Mouse (Mus musculus) heart, embryonic 12.5 days (tissue): ENCODE data around the gene Fam43a. TPM values are rescaled to one million over a fixed set of nuclear protein-coding genes. Genes with fewer than 3 reads are reported as not detected.

Experiments
- ATAC-seq: fragments of 200-750 bp; cut with Nextera tagmentation; 2 replicates; pipeline ENCODE4 v1.8.0; 2017; ENCODE audit warnings: moderate TSS enrichment, moderate library complexity; ENCODE audit not compliant: insufficient number of reproducible peaks, low FRiP score
- H3K27ac ChIP-seq: fragments of 300-500 bp; sonication (generic); 2 replicates; pipeline ENCODE4 v1.5.1; 2016; ENCODE audit warnings: mild to moderate bottlenecking, moderate library complexity; ENCODE audit not compliant: poor library complexity, severe bottlenecking
- H3K27me3 ChIP-seq: fragments of 300-500 bp; sonication (generic); replicated peaks from 2 replicates; pipeline ENCODE4 v1.6.1; 2016; ENCODE audit warnings: mild to moderate bottlenecking, moderate library complexity
- H3K36me3 ChIP-seq: fragments of 300-500 bp; sonication (generic); 2 replicates; pipeline ENCODE4 v1.6.1; 2016; ENCODE audit warnings: mild to moderate bottlenecking, moderate library complexity
- H3K4me1 ChIP-seq: fragments of 300-500 bp; sonication (generic); replicated peaks from 2 replicates; pipeline ENCODE4 v1.6.1; 2016; ENCODE audit warnings: mild to moderate bottlenecking
- H3K4me2 ChIP-seq: fragments of 300-500 bp; sonication (generic); 2 replicates; pipeline ENCODE4 v1.6.1; 2016; ENCODE audit warnings: mild to moderate bottlenecking, moderate library complexity
- H3K4me3 ChIP-seq: fragments of 300-500 bp; sonication (generic); 2 replicates; pipeline ENCODE4 v1.5.1; 2016; ENCODE audit warnings: mild to moderate bottlenecking
- H3K9ac ChIP-seq: fragments of 300-500 bp; sonication (generic); 2 replicates; pipeline ENCODE4 v1.6.1; 2016; ENCODE audit warnings: mild to moderate bottlenecking, moderate library complexity
- H3K9me3 ChIP-seq: fragments of 300-500 bp; sonication (generic); replicated peaks from 2 replicates; pipeline ENCODE4 v1.6.1; 2016; ENCODE audit warnings: mild to moderate bottlenecking, moderate library complexity
- WGBS: fragments of 180-500 bp; shearing (Covaris S2); methylation state at CpG from one replicate; pipeline ENCODE4 v1.1.7; 2016; 5-methylcytosine and 5-hydroxymethylcytosine counted together
- polyA plus RNA-seq: library from polyadenylated mRNA; unstranded; fragments of >200 nt; fragmentation: Nextera tagmentation; extraction: Ambion mirVana; gene quantifications from 2 replicates; pipeline ENCODE4 v1.2.1, GENCODE M21; 2016

The Fam43a gene
- polyA plus RNA-seq, 1 experiment from 2014 or later = 14.5 TPM

DNA sequence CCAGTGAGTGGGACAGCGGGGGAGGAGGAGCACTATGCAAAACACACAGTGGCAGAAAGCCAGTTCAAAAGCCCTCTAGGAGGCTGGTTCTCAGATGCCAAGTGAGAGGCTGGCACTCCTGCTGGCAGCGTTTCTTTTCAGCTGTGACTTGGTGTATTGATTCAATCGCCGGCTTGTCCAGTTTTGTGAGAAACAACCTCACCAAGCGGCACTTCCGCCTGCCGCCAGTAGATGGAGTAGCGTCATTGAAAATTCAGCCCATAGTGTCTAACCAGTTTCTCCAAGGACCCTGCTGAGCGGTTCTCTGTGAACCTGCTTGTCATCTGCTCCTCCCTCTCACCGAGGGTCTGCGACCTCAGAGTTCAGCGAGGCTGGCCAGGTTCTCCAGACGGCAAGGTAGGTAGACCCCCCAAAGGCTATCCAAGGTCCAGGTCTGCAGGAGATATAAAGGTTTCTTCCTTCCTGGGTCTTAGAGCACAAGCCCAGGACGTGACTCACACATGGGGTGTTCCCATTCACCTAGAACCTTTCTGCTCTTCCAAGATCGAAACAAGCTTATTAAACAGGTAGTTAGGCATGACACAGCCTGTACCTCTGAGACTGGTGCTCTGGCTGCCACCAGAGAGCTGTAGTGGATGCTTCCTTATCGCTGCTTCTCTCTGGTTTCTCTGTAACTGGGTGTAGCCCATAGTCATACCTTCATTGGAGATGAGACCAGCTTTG is 2.4 kb upstream of the Fam43a start:
- Histone ChIP-seq H3K9ac (peak overlapping the region; percentile 59), H3K27me3 (peaks cover 11% of the 10 kb centered on the region; the same call in 1 of the 2 replicates), H3K9me3 (no peaks in the 10 kb centered on the region), H3K4me2 (peak overlapping the region; percentile 66), H3K4me3 (peak overlapping the region; percentile 28), H3K36me3 (no peaks in the 10 kb centered on the region), H3K27ac (no peak overlapping the region), H3K4me1 (peaks cover 18% of the 10 kb centered on the region)
- WGBS = 12% methylated on average over 16 of the region's 16 CpGs
- no peak for ATAC-seq

DNA sequence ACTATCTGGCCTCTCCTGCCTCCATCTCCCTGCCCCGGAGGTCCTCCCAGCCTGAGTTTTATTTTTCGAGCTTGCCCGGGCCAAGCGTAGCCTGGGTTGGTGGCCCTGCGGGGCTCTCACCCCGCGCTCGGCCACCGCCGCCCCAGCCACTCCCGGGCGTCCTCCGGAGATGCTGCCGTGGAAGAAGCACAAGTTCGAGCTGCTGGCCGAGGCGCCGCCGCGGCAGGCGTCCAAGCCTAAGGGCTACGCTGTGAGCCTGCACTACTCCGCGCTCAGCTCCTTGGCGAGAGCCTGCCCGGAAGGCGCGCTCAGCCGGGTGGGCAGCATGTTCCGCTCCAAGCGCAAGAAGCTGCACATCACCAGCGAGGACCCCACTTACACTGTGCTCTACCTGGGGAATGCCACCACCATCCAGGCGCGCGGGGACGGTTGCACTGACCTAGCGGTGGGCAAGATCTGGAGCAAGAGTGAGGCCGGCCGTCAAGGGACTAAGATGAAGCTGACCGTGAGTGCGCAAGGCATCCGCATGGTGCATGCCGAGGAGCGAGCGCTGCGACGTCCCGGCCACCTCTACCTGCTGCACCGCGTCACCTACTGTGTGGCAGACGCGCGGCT is 1.0 kb downstream of the Fam43a start:
- Histone ChIP-seq H3K4me1 (peaks cover 46% of the 10 kb centered on the region), H3K27ac (peak overlapping the region; percentile 80), H3K36me3 (no peaks in the 10 kb centered on the region), H3K9me3 (no peaks in the 10 kb centered on the region), H3K27me3 (peaks cover 7% of the 10 kb centered on the region; the same call in 1 of the 2 replicates), H3K4me2 (peak overlapping the region; percentile 94), H3K4me3 (peak overlapping the region; percentile 82), H3K9ac (peak overlapping the region; percentile 84)
- ATAC-seq = no peak
- under 1% methylated on average over 53 of the region's 53 CpGs for WGBS

DNA sequence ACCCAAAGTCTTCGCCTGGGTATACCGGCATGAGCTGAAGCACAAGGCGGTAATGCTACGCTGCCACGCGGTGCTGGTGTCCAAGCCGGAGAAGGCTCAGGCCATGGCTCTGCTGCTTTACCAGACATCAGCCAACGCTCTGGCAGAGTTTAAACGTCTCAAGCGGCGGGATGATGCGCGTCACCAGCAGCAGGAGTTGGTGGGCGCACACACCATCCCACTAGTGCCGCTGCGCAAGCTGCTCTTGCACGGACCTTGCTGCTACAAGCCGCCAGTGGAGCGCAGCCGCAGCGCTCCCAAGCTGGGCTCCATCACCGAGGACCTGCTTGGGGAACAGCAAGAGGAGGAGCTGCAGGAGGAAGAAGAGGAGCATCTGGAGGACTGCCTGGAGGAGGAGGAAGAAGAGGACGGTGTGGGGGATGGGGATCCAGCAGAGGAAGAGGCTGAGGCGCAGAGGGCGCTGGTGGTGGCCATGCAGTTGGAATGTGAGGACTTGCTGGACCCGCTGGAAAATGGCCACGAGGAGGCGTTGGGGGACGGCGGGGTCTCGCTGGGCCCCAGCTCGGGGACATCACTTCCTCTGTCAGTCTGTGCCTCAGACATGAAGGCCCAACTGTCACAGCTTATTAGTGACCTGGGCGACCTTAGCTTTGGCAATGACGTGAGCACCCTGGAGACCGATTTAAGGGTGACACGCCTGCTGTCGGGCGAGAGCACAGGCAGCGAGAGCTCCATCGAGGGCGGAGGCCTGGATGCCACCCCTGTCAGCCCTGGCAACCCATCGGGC is 1.7 kb downstream of the Fam43a start:
- Histone ChIP-seq H3K9me3 (no peaks in the 10 kb centered on the region), H3K9ac (peak overlapping the region; percentile 84), H3K4me3 (peak overlapping the region; percentile 82), H3K27me3 (no peaks in the 10 kb centered on the region; the same call in 1 of the 2 replicates), H3K36me3 (no peaks in the 10 kb centered on the region), H3K27ac (peak overlapping the region; percentile 44; the same call in 1 of the 2 replicates), H3K4me1 (peaks cover 46% of the 10 kb centered on the region), H3K4me2 (peak overlapping the region; percentile 94)
- ATAC-seq = 0 out of 2 replicates have a peak, but pooled peaks have one; percentile 15
- 8% methylated on average over 42 of the region's 42 CpGs for WGBS

DNA sequence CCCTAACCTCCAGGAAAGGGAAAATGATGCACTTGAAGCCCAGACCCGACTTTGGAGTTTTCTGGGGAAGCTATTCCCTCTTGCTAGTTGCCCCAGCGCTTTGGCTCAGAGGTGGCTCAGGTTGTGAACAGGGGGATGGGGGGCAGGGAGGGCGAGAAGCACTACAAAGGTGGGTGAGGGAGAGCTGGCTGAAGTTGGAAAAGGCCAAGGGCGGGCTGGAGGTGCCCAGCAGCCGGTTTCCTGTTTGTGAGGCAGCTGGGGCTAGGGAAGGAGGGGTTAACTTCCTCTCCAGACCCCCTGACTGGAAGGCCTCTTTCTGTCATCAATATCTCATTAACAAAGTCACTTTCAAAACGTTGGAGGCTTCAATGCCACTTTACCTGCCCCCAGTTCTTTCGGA is 2.4 kb downstream of the Fam43a start:
- Histone ChIP-seq H3K4me2 (peak overlapping the region; percentile 94), H3K36me3 (no peaks in the 10 kb centered on the region), H3K4me1 (peaks cover 46% of the 10 kb centered on the region), H3K4me3 (peak overlapping the region; percentile 82), H3K27ac (peak overlapping the region; percentile 44; the same call in 1 of the 2 replicates), H3K9me3 (no peaks in the 10 kb centered on the region), H3K27me3 (no peaks in the 10 kb centered on the region; the same call in 1 of the 2 replicates), H3K9ac (peak overlapping the region; percentile 84)
- no peak for ATAC-seq
- 12% methylated on average over 7 of the region's 7 CpGs for WGBS

DNA sequence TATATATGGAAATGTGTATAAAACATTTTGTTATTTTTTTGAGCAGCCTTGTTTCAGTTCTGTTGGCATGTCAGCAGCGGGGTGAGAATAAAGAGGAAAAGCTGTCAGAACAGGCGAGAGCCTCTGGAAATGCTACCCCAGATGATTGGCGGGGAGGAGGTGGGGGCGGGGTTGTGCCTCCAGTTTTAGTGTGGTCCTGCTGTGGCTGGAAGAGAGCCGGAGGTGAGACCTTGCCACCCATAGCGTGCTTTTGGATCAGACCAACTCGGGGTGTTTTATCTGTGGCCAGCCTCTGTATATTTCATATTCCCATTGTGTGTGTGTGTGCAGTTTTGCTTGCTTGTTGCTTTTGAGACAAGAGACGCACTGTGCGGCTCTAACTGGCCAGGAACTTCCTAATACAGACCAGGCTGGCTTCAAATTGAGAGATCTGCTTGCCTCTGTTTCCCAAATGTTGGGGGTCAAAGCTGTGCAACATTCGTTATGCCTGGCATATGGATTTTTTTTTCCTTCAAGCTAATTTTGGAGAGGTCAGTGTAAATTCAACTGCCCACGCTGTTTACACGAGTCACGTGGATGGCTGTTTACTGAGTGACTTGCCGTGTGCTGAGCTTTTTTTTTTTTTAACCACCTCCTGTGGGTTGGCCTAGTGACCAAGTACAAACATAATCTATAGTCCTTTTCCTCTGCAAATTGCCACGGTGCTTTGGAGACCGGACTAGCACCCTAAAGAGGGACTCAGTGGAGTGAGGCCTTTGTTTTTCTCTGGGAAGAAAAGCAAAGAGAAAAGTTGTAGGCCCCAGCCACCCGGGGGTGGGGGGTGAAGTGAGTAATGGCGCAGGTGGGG is 3.4 kb downstream of the Fam43a start:
- H3K4me3 ChIP-seq = peak overlapping the region; percentile 15
- H3K4me2 ChIP-seq = peak overlapping the region; percentile 57
- no peaks in the 10 kb centered on the region for H3K9me3 ChIP-seq
- no peaks in the 10 kb centered on the region for H3K36me3 ChIP-seq
- 0 out of 2 replicates have a peak overlapping the region, but pooled peaks have one; percentile 17 for H3K27ac ChIP-seq
- H3K9ac ChIP-seq = peak overlapping the region; percentile 63
- H3K4me1 ChIP-seq = peaks cover 42% of the 10 kb centered on the region
- 34% methylated on average over 18 of the region's 18 CpGs for WGBS
- ATAC-seq = no peak
- H3K27me3 ChIP-seq = no peaks in the 10 kb centered on the region

DNA sequence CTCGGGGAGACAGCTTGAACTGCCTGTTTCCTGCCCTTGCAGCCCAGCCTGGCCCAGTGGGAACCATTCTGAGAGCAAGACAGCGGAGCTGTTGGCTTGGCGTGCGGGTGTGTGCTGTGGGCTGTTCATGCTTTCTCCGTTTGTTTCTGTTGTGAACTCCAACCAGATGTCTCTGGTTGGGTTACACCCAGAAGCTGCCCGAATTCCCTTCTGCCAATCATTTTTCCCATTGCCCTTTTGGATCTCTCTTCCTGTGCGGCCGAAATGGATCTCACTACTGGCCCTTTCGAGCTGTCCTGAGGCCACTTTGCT is 4.0 kb downstream of the Fam43a start:
- no peak overlapping the region for H3K4me3 ChIP-seq
- no peaks in the 10 kb centered on the region for H3K36me3 ChIP-seq
- no peaks in the 10 kb centered on the region for H3K9me3 ChIP-seq
- peaks cover 42% of the 10 kb centered on the region for H3K4me1 ChIP-seq
- 0 out of 2 replicates have a peak overlapping the region, but pooled peaks have one; percentile 17 for H3K27ac ChIP-seq
- H3K9ac ChIP-seq = no peak overlapping the region
- H3K27me3 ChIP-seq = no peaks in the 10 kb centered on the region
- ATAC-seq = no peak
- 64% methylated on average over 9 of the region's 9 CpGs for WGBS
- peak overlapping the region; percentile 57 for H3K4me2 ChIP-seq

DNA sequence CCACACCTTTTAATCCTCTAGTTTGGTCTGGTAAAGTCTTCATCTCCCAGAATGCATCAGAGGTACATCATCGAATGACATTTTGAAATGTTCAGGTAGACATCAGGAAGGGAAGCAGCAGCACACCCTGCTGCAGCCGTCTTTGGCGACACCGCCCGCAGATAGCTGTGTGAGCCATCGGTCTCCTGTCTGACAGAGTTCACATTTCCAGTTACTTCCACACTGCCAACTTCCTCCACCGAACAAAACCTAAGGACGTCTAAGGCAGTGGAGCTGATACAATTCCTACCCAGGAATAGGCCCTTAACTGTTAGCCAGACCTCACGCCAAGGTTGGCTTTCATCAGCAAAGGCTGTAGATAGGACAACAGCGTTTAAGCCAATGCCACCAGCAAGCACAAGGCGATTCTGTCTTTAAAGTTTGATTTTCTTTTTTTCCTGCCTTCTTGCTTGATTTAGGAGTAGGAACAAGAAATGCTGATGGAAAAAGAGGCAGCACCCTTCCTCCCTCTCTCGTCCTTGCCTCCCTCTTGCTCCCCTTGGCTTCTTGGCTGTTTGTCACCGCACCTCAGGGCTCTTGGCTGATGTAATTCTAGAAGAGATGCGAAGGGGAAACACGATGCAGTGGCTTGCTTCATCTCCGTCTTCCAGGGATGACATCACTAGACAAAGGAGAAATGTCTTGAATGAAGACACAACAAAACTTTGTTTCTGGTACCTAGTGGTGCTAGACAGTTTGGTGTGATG is 4.7 kb downstream of the Fam43a start:
- H3K9me3 ChIP-seq = no peaks in the 10 kb centered on the region
- no peak overlapping the region for H3K9ac ChIP-seq
- no peaks in the 10 kb centered on the region for H3K27me3 ChIP-seq
- H3K4me2 ChIP-seq = peak overlapping the region; percentile 25; the same call in 1 of the 2 replicates
- peaks cover 42% of the 10 kb centered on the region for H3K4me1 ChIP-seq
- no peaks in the 10 kb centered on the region for H3K36me3 ChIP-seq
- 55% methylated on average over 16 of the region's 16 CpGs for WGBS
- no peak overlapping the region for H3K27ac ChIP-seq
- H3K4me3 ChIP-seq = no peak overlapping the region
- no peak for ATAC-seq

DNA sequence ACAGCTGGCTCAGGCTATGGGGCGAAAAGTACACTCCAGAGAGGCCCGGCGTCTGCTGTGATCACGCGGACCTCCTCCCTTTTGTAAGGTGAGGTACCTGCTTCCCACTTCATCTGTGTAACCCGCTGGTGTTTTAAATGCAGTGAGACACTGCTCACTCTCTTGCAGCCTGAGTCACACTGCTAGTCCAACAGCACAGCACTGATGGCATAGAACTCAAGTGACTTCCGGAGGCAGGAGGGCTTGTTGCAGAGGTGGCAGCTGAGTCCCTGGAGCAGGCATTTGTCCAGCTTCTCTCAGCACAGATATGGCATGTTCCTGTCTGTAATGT is 5.2 kb downstream of the Fam43a start:
- peaks cover 42% of the 10 kb centered on the region for H3K4me1 ChIP-seq
- no peaks in the 10 kb centered on the region for H3K9me3 ChIP-seq
- ATAC-seq = no peak
- H3K4me2 ChIP-seq = peak overlapping the region; percentile 25; the same call in 1 of the 2 replicates
- no peak overlapping the region for H3K4me3 ChIP-seq
- no peak overlapping the region for H3K9ac ChIP-seq
- H3K27ac ChIP-seq = peak overlapping the region; percentile 17; the same call in 1 of the 2 replicates
- H3K27me3 ChIP-seq = no peaks in the 10 kb centered on the region
- H3K36me3 ChIP-seq = no peaks in the 10 kb centered on the region
- WGBS = 57% methylated on average over 7 of the region's 7 CpGs

DNA sequence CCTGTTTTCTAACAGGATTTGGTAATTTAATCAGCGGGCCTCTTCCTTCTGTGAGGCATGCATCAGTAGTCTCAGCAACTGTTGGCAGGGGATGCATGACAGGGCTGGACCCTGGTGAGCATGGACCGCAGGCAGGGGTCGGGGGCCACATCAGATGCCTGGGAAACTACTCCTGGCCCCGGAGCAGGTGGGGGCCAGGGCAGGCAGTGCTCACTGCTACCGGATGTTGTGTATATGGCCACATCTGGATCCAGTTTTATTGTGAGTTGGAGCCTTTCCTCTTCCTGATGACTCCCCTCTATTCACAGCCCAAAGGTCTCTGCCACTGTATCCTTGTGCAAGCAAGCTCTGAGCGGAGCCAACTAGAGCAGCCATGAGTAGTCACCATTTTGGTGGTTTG is 6.0 kb downstream of the Fam43a start:
- Histone ChIP-seq H3K9ac (no peak overlapping the region), H3K4me1 (peaks cover 42% of the 10 kb centered on the region), H3K4me3 (no peak overlapping the region), H3K9me3 (no peaks in the 10 kb centered on the region), H3K4me2 (no peak overlapping the region), H3K27ac (no peak overlapping the region), H3K36me3 (no peaks in the 10 kb centered on the region), H3K27me3 (no peaks in the 10 kb centered on the region)
- no peak for ATAC-seq
- WGBS = 75% methylated on average over 6 of the region's 6 CpGs

DNA sequence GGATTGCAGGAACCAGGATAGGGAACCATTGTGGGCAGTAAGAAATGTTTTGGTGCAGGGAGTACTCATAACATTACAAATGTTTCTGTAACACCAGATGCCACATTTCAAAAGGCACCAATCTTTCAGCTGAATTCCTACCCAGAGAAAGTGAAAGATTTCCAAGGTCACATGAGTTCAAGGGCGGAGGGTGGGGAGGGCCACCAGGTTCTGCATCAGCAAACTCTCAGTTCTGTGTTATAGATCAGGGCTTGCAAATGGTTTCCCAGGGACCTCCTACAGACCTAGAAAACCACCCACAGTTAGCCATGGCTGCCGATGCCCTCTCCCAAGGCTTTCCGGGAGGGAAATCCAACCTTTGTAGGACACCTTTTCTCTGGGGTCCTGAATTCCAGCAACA is 8.3 kb downstream of the Fam43a start:
- no peak overlapping the region for H3K4me2 ChIP-seq
- H3K27me3 ChIP-seq = no peaks in the 10 kb centered on the region
- H3K4me3 ChIP-seq = no peak overlapping the region
- 75% methylated on average over 3 of the region's 3 CpGs for WGBS
- peaks cover 23% of the 10 kb centered on the region for H3K4me1 ChIP-seq
- H3K36me3 ChIP-seq = no peaks in the 10 kb centered on the region
- no peak for ATAC-seq
- H3K9me3 ChIP-seq = no peaks in the 10 kb centered on the region
- H3K27ac ChIP-seq = no peak overlapping the region
- no peak overlapping the region for H3K9ac ChIP-seq
